Mouse (Mus musculus): ENCODE results near the gene Gcdh.

DNA sequence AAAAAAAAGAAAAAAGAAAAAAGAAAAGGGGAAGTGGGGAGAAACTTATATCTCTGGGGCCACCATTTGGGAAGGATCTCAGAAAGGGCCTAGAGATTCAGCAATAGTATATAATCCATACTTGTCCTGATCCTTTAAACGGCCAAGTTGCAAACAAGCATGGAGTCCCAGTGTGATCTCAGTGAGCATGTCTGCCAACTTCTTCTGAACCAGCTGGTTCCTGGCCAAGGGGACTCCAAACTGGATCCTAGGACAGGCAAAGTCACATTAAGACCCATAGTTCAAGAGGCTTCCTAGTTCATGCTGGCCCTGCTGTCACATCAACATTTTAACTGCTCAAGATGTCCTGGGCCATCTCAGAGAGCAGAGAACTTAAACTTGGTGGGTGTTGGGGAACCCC lies 4.6 kb downstream of the Gcdh start:
- TF ChIP-seq CTCF (IDR thresholded peaks at IDR 0.05; ENCODE audit: low read depth), result no peak
- no peak for TF ChIP-seq EP300 (IDR thresholded peaks at IDR 0.05; ENCODE audit: low read depth)
